Mouse (Mus musculus) erythroblast, embryonic 14.5 days (primary cell): ENCODE measurements around the gene Dennd4b. TPM values are rescaled to one million over a fixed set of nuclear protein-coding genes. Genes with fewer than 3 reads are reported as not detected.
A peak's percentile ranks its signal among the peaks of the same experiment; 100 is the strongest.
"Not testable (repeated sequence)": the region's sequence is repeated elsewhere in the genome, so short reads cannot be mapped to it uniquely, and the experiment has no call there.

ENCODE experiments used
- H3K27me3 ChIP-seq: 2 replicates; pipeline ENCODE4 v1.6.1; 2012; ENCODE audit warnings: inconsistent platforms; ENCODE audit not compliant: control insufficient read depth
- H3K36me3 ChIP-seq: 2 replicates; pipeline ENCODE4 v1.6.1; 2012; ENCODE audit warnings: mild to moderate bottlenecking, inconsistent platforms; ENCODE audit not compliant: control insufficient read depth
- H3K4me1 ChIP-seq: 2 replicates; pipeline ENCODE4 v1.6.1; 2012; ENCODE audit warnings: inconsistent platforms; ENCODE audit not compliant: control insufficient read depth
- H3K4me3 ChIP-seq: replicated peaks from 2 replicates; pipeline ENCODE3; 2012; ENCODE audit warnings: moderate library complexity, mild to moderate bottlenecking, inconsistent platforms
- H3K9me3 ChIP-seq: 2 replicates; pipeline ENCODE4 v1.6.1; 2012; ENCODE audit warnings: low read length, inconsistent platforms, mixed read lengths; ENCODE audit not compliant: control insufficient read depth
- GATA1 ChIP-seq: IDR thresholded peaks from 2 replicates; pipeline ENCODE4 v1.6.1; 2012; ENCODE audit warnings: low read length, inconsistent platforms, mixed read lengths
- TAL1 ChIP-seq: IDR thresholded peaks from 3 replicates; pipeline ENCODE4 v1.6.1; 2012; ENCODE audit warnings: low read length, inconsistent platforms, mixed read lengths
- polyA plus RNA-seq: library from polyadenylated mRNA; stranded (reverse); fragments of >175 nt; gene quantifications from 2 replicates; pipeline ENCODE4 v1.2.3, GENCODE M21; 2012

Dennd4b gene
- polyA plus RNA-seq, 1 experiment = 1.1 TPM

GRCm38 (mm10) chr3:90231507-90232333, 33.3 kb upstream of the Dennd4b start, which contains the start of gene Jtb:
TSS of gene Jtb (plus strand) at chr3:90231597.
- no peaks in the 10 kb centered on the region; the same call in 1 of the 2 replicates for H3K27me3 ChIP-seq
- peaks cover 19% of the 10 kb centered on the region for H3K36me3 ChIP-seq
- H3K9me3 ChIP-seq = peaks cover 4% of the 10 kb centered on the region
- peak within 1 kb of the TSS; percentile 81 for H3K4me3 ChIP-seq
- TF ChIP-seq GATA1 (no peak), TAL1 (no peak)
- peaks cover 22% of the 10 kb centered on the region for H3K4me1 ChIP-seq

- H3K9me3 ChIP-seq = no peaks in the 10 kb centered on the region
- TF ChIP-seq TAL1 (no peak), GATA1 (no peak)
- no peaks in the 10 kb centered on the region for H3K27me3 ChIP-seq
- H3K36me3 ChIP-seq = no peaks in the 10 kb centered on the region
- H3K4me1 ChIP-seq = peaks cover 26% of the 10 kb centered on the region
- no peak overlapping the region for H3K4me3 ChIP-seq
Observed at GRCm38 (mm10) chr3:90241251-90241650, 23.7 kb upstream of the Dennd4b start.

- Histone ChIP-seq H3K9me3 (no peaks in the 10 kb centered on the region), H3K4me1 (peaks cover 28% of the 10 kb centered on the region), H3K36me3 (no peaks in the 10 kb centered on the region), H3K4me3 (no peak overlapping the region), H3K27me3 (no peaks in the 10 kb centered on the region)
- TF ChIP-seq TAL1 (no peak), GATA1 (no peak)
Observed at GRCm38 (mm10) chr3:90241669-90242358, 23.2 kb upstream of the Dennd4b start.

GRCm38 (mm10) chr3:90242984-90243775, 21.8 kb upstream of the Dennd4b start, which contains the start of gene Creb3l4:
TSS of gene Creb3l4 (minus strand) at chr3:90243512.
- peak within 1 kb of the TSS; percentile 40 for H3K4me3 ChIP-seq

GRCm38 (mm10) chr3:90245406-90245805, 19.6 kb upstream of the Dennd4b start:
- Histone ChIP-seq H3K9me3 (no peaks in the 10 kb centered on the region), H3K4me1 (peaks cover 46% of the 10 kb centered on the region), H3K36me3 (no peaks in the 10 kb centered on the region; the same call in 1 of the 2 replicates), H3K27me3 (no peaks in the 10 kb centered on the region), H3K4me3 (no peak overlapping the region)
- TF ChIP-seq GATA1 (no peak), TAL1 (no peak)

More at GRCm38 (mm10) chr3:90242984-90243775, 21.8 kb upstream of the Dennd4b start, which contains the start of gene Creb3l4:
- Histone ChIP-seq H3K36me3 (no peaks in the 10 kb centered on the region), H3K4me1 (peaks cover 35% of the 10 kb centered on the region), H3K27me3 (no peaks in the 10 kb centered on the region), H3K9me3 (no peaks in the 10 kb centered on the region)
- TF ChIP-seq GATA1 (no peak), TAL1 (no peak)

GRCm38 (mm10) chr3:90247630-90247959, 17.4 kb upstream of the Dennd4b start:
- Histone ChIP-seq H3K4me1 (peaks cover 36% of the 10 kb centered on the region), H3K27me3 (no peaks in the 10 kb centered on the region), H3K4me3 (peak overlapping the region; percentile 77), H3K9me3 (no peaks in the 10 kb centered on the region), H3K36me3 (peaks cover 13% of the 10 kb centered on the region)
- TF ChIP-seq GATA1 (no peak), TAL1 (no peak)

GRCm38 (mm10) chr3:90247960-90248745, 16.8 kb upstream of the Dennd4b start, which contains the start of gene Slc39a1:
TSS of gene Slc39a1 (plus strand) at chr3:90248172.
- peak within 1 kb of the TSS; percentile 77 for H3K4me3 ChIP-seq
- H3K4me1 ChIP-seq = peaks cover 31% of the 10 kb centered on the region
- H3K36me3 ChIP-seq = peaks cover 13% of the 10 kb centered on the region
- no peaks in the 10 kb centered on the region for H3K27me3 ChIP-seq
- H3K9me3 ChIP-seq = no peaks in the 10 kb centered on the region
- TF ChIP-seq TAL1 (no peak), GATA1 (no peak)

- Histone ChIP-seq H3K27me3 (no peaks in the 10 kb centered on the region), H3K9me3 (no peaks in the 10 kb centered on the region), H3K4me1 (peaks cover 26% of the 10 kb centered on the region), H3K36me3 (peaks cover 13% of the 10 kb centered on the region), H3K4me3 (peak overlapping the region; percentile 77)
- TF ChIP-seq GATA1 (no peak), TAL1 (no peak)
Observed at GRCm38 (mm10) chr3:90248746-90249100, 16.3 kb upstream of the Dennd4b start.

GRCm38 (mm10) chr3:90250791-90251190, 14.2 kb upstream of the Dennd4b start:
- no peaks in the 10 kb centered on the region for H3K9me3 ChIP-seq
- TF ChIP-seq GATA1 = no peak
- TF ChIP-seq TAL1 = no peak
- no peak overlapping the region for H3K4me3 ChIP-seq
- peaks cover 13% of the 10 kb centered on the region for H3K36me3 ChIP-seq
- H3K4me1 ChIP-seq = peaks cover 39% of the 10 kb centered on the region
- no peaks in the 10 kb centered on the region for H3K27me3 ChIP-seq

GRCm38 (mm10) chr3:90251731-90252226, 13.2 kb upstream of the Dennd4b start:
- H3K27me3 ChIP-seq, H3K4me3 ChIP-seq, H3K9me3 ChIP-seq: not testable (repeated sequence)
- H3K36me3 ChIP-seq = peaks cover 14% of the 10 kb centered on the region
- peaks cover 41% of the 10 kb centered on the region for H3K4me1 ChIP-seq

- Histone ChIP-seq H3K4me1 (peaks cover 40% of the 10 kb centered on the region), H3K36me3 (peaks cover 23% of the 10 kb centered on the region)
- not testable (repeated sequence) for H3K4me3 ChIP-seq, H3K27me3 ChIP-seq, H3K9me3 ChIP-seq
Observed at GRCm38 (mm10) chr3:90252659-90253058, 12.3 kb upstream of the Dennd4b start.

- not testable (repeated sequence) for H3K27me3 ChIP-seq, H3K9me3 ChIP-seq, H3K4me3 ChIP-seq
- Histone ChIP-seq H3K36me3 (peaks cover 26% of the 10 kb centered on the region), H3K4me1 (peaks cover 38% of the 10 kb centered on the region)
Observed at GRCm38 (mm10) chr3:90253174-90253573, 11.8 kb upstream of the Dennd4b start.
